Mouse (Mus musculus) CH12.LX (cell line): ENCODE data around the gene Lrmda. TPM values are rescaled to one million over a fixed set of nuclear protein-coding genes. Genes with fewer than 3 reads are reported as not detected.

Source experiments
- DNase-seq: peaks from one replicate; pipeline ENCODE4 v3.0.0-alpha.2; 2013; ENCODE audit errors: extremely low read depth
- H3K27ac ChIP-seq: 2 replicates; pipeline ENCODE4 v1.5.1; 2012; ENCODE audit warnings: low read depth, mild to moderate bottlenecking, control low read depth, moderate library complexity; ENCODE audit not compliant: insufficient read depth
- H3K27me3 ChIP-seq: replicated peaks from 2 replicates; pipeline ENCODE3; 2012; ENCODE audit warnings: inconsistent platforms
- H3K36me3 ChIP-seq, 2 experiments: replicated peaks in 1 of 2; 2 replicates each; pipeline versions ENCODE3 to v1.6.1; 2012; ENCODE audit warnings: inconsistent platforms in 1 of 2, low read length in 1 of 2, mild to moderate bottlenecking in 1 of 2, mixed read lengths in 1 of 2, moderate library complexity in 1 of 2; ENCODE audit not compliant: control insufficient read depth in 1 of 2, insufficient read depth in 1 of 2
- H3K4me1 ChIP-seq, 2 experiments: 2 replicates each; pipeline ENCODE4 v1.6.1; 2012; ENCODE audit warnings: inconsistent platforms in 1 of 2, moderate library complexity in 1 of 2; ENCODE audit not compliant: insufficient read depth in 2 of 2, control insufficient read depth in 1 of 2
- H3K4me2 ChIP-seq: 2 replicates; pipeline ENCODE4 v1.6.1; 2012; ENCODE audit warnings: low read depth, mild to moderate bottlenecking, control low read depth; ENCODE audit not compliant: poor library complexity, insufficient read depth, severe bottlenecking
- H3K4me3 ChIP-seq, 3 experiments: fragments of 150-350 bp in 1 of 3; sonication (generic) in 1 of 3; replicated peaks in 1 of 3; 2 replicates each; pipeline versions ENCODE3 to v1.5.1; 2011 to 2012; ENCODE audit warnings: low read depth in 2 of 3, low read length in 2 of 3, mild to moderate bottlenecking in 2 of 3, moderate library complexity in 2 of 3, control low read depth in 1 of 3, improper control_type of control experiment in 1 of 3, inconsistent platforms in 1 of 3, mixed read lengths in 1 of 3; ENCODE audit not compliant: poor library complexity in 1 of 3
- H3K79me2 ChIP-seq: replicated peaks from 2 replicates; pipeline ENCODE4 v1.6.1; 2012; ENCODE audit warnings: mild to moderate bottlenecking, moderate library complexity; ENCODE audit not compliant: control insufficient read depth, poor library complexity, insufficient read depth, severe bottlenecking; ENCODE audit errors: extremely low read depth
- H3K9ac ChIP-seq: 2 replicates; pipeline ENCODE4 v1.6.1; 2012; ENCODE audit warnings: low read depth, mild to moderate bottlenecking, control low read depth, moderate library complexity; ENCODE audit not compliant: insufficient read depth
- H3K9me3 ChIP-seq: replicated peaks from 2 replicates; pipeline ENCODE3; 2012; ENCODE audit warnings: low read length, inconsistent platforms, mixed read lengths
- CHD1 ChIP-seq: IDR thresholded peaks from 2 replicates; pipeline ENCODE4 v1.6.1; 2012; ENCODE audit warnings: low read depth, low read length, improper control_type of control experiment, inconsistent platforms
- CHD2 ChIP-seq: IDR thresholded peaks from 2 replicates; pipeline ENCODE4 v1.6.1; 2011; ENCODE audit warnings: low read length, improper control_type of control experiment
- CTCF ChIP-seq, 2 experiments: IDR thresholded peaks in 1 of 2; conservative IDR thresholded peaks in 1 of 2; 2 replicates each; pipeline ENCODE4 v1.5.1; 2011 to 2012; ENCODE audit warnings: low read depth in 2 of 2, low read length in 2 of 2, improper control_type of control experiment in 1 of 2, inconsistent platforms in 1 of 2, mild to moderate bottlenecking in 1 of 2, moderate library complexity in 1 of 2
- ETS1 ChIP-seq: conservative IDR thresholded peaks from 2 replicates; pipeline ENCODE4 v1.6.1; 2012; ENCODE audit warnings: low read depth, mild to moderate bottlenecking, inconsistent platforms, low read length, improper control_type of control experiment, moderate library complexity
- HCFC1 ChIP-seq: IDR thresholded peaks from 2 replicates; pipeline ENCODE4 v1.6.1; 2012; ENCODE audit warnings: low read depth, mild to moderate bottlenecking, inconsistent platforms, low read length, improper control_type of control experiment
- JUND ChIP-seq: conservative IDR thresholded peaks from 2 replicates; pipeline ENCODE4 v1.6.1; 2011; ENCODE audit warnings: low read depth, low read length, improper control_type of control experiment
- KAT2A ChIP-seq: IDR thresholded peaks from 2 replicates; pipeline ENCODE4 v1.6.1; 2012; ENCODE audit warnings: low read length, improper control_type of control experiment, inconsistent platforms; ENCODE audit not compliant: insufficient replicate concordance
- MAFK ChIP-seq: IDR thresholded peaks from 2 replicates; pipeline ENCODE4 v1.6.1; 2011; ENCODE audit warnings: low read length, improper control_type of control experiment; ENCODE audit not compliant: insufficient replicate concordance
- MAZ ChIP-seq: IDR thresholded peaks from 2 replicates; pipeline ENCODE4 v1.6.1; 2012; ENCODE audit warnings: low read depth, mild to moderate bottlenecking, inconsistent platforms, low read length, improper control_type of control experiment, moderate library complexity
- MEF2A ChIP-seq: IDR thresholded peaks from 2 replicates; pipeline ENCODE4 v1.6.1; 2014; ENCODE audit warnings: low read depth, mild to moderate bottlenecking, inconsistent platforms, low read length, improper control_type of control experiment, borderline replicate concordance
- MXI1 ChIP-seq: IDR thresholded peaks from 2 replicates; pipeline ENCODE4 v1.6.1; 2011; ENCODE audit warnings: mild to moderate bottlenecking, low read depth, low read length, improper control_type of control experiment
- MYC ChIP-seq: IDR thresholded peaks from 2 replicates; pipeline ENCODE4 v1.6.1; 2011; ENCODE audit warnings: low read depth, mild to moderate bottlenecking, improper control_type of control experiment, low read length
- NELFE ChIP-seq: IDR thresholded peaks from 2 replicates; pipeline ENCODE4 v1.6.1; 2011; ENCODE audit warnings: low read depth, low read length, improper control_type of control experiment
- NRF1 ChIP-seq: IDR thresholded peaks from 2 replicates; pipeline ENCODE4 v1.6.1; 2014; ENCODE audit warnings: low read depth, mild to moderate bottlenecking, inconsistent platforms, low read length, improper control_type of control experiment, moderate library complexity
- PAX5 ChIP-seq: IDR thresholded peaks from 2 replicates; pipeline ENCODE4 v1.6.1; 2012; ENCODE audit warnings: low read length, inconsistent platforms, mixed read lengths
- POLR2A ChIP-seq: IDR thresholded peaks from 2 replicates; pipeline ENCODE4 v1.6.1; 2011; ENCODE audit warnings: low read depth, mild to moderate bottlenecking, improper control_type of control experiment, low read length
- RAD21 ChIP-seq: IDR thresholded peaks from 2 replicates; pipeline ENCODE4 v1.6.1; 2011; ENCODE audit warnings: low read depth, mild to moderate bottlenecking, low read length, improper control_type of control experiment, moderate library complexity
- SIN3A ChIP-seq: IDR thresholded peaks from 2 replicates; pipeline ENCODE4 v1.6.1; 2012; ENCODE audit warnings: low read length, improper control_type of control experiment, inconsistent platforms
- SMC3 ChIP-seq: IDR thresholded peaks from 2 replicates; pipeline ENCODE4 v1.6.1; 2011; ENCODE audit warnings: low read depth, low read length, improper control_type of control experiment
- UBTF ChIP-seq: IDR thresholded peaks from 2 replicates; pipeline ENCODE4 v1.6.1; 2012; ENCODE audit warnings: low read depth, mild to moderate bottlenecking, inconsistent platforms, low read length, improper control_type of control experiment, moderate library complexity
- USF1 ChIP-seq: IDR thresholded peaks from 2 replicates; pipeline ENCODE4 v1.6.1; 2014; ENCODE audit warnings: low read depth, mild to moderate bottlenecking, inconsistent platforms, low read length, improper control_type of control experiment
- USF2 ChIP-seq: conservative IDR thresholded peaks from 2 replicates; pipeline ENCODE4 v1.6.1; 2011; ENCODE audit warnings: low read depth, low read length, improper control_type of control experiment
- ZC3H11A ChIP-seq: IDR thresholded peaks from 2 replicates; pipeline ENCODE4 v1.6.1; 2012; ENCODE audit warnings: low read depth, mild to moderate bottlenecking, inconsistent platforms, low read length, improper control_type of control experiment
- ZMIZ1 ChIP-seq: IDR thresholded peaks from 2 replicates; pipeline ENCODE4 v1.6.1; 2012; ENCODE audit warnings: low read depth, mild to moderate bottlenecking, inconsistent platforms, low read length, improper control_type of control experiment
- ZNF384 ChIP-seq: IDR thresholded peaks from 2 replicates; pipeline ENCODE4 v1.6.1; 2012; ENCODE audit warnings: low read depth, low read length, improper control_type of control experiment, inconsistent platforms
- dilution Hi-C: fragments of 300-500 bp; cut with MboI; formaldehyde crosslinking; loops from 2 replicates; pipeline ENCODE4 v1.14.3; 2020; ENCODE audit warnings: low sequenced_read_pairs; ENCODE audit not compliant: extremely low pct_unique_long_range_greater_than_20kb, extremely low pct_ligation_motif_present
- in situ Hi-C: fragments of 300-500 bp; cut with MboI; formaldehyde crosslinking; loops from 3 replicates; pipeline ENCODE4 v1.14.3; 2019; ENCODE audit warnings: low sequenced_read_pairs, low pct_ligation_motif_present, low pct_unique_long_range_greater_than_20kb, mixed read lengths
- polyA plus RNA-seq: library from polyadenylated mRNA; unstranded; fragments of >175 nt; gene quantifications from 2 replicates; pipeline ENCODE4 v1.2.1, GENCODE M21; 2012; ENCODE audit warnings: low read depth; ENCODE audit not compliant: insufficient read length
- total RNA-seq, 2 experiments: library from RNA; depleted of rRNA; stranded (reverse); fragments of 300-350 nt in 1 of 2; fragments of >200 nt in 1 of 2; gene quantifications; 2 replicates each; pipeline ENCODE4 v1.2.3; 2012 to 2014

Gene Lrmda
- total and polyA plus RNA-seq, 3 experiments = 0.89 to 3.7 (median 1.9) TPM

DNA sequence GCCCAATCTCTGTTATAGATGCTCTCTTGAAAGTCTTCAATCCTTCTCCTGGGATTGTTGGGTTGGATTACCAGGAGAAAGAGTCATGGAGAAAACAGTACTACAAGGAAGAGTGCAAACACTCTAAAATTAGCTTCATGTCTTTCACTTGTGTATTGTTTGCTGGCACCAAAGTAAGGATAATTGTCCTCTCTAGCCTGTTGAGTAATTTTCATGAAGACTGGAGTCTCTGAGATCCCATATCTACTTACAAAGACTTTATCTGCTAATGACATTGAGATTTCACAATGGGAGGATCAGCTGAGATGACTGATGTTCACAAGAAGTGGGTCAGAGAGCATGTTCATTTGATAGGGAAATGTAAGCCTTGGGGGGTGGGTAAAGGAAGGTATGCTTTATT lies 817.5 kb downstream of the Lrmda start:
- in situ Hi-C loops = no loop called here

DNA sequence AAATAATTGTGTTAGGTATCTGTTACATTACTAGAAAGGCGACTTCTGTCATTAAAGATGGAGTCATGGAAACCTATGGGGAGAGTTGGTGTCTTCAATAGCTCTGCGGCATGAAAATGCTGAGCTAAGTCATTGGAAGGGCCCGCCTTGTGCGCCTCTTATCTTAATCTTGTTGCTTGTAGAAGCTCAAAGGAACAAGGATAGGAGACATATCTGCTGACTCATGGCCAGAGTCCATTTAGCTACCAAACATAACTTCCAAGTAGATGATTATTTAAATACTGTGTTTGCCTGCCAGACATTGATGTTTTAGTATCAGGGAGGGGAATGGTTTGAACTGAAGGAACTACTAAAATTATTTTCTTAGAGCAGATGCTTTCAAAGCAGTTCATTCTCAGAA lies 821.6 kb downstream of the Lrmda start:
- TF ChIP-seq NRF1 (no peak), MAZ (no peak), MYC (no peak), MAFK (no peak), CHD2 (no peak), KAT2A (no peak), NELFE (no peak), UBTF (no peak), SIN3A (no peak), ZNF384 (no peak), MXI1 (no peak), ZC3H11A (no peak), POLR2A (no peak), ZMIZ1 (no peak), ETS1 (no peak), PAX5 (no peak), HCFC1 (no peak), RAD21 (no peak), CHD1 (no peak), USF1 (no peak)
- Histone ChIP-seq H3K36me3 (no peaks in the 10 kb centered on the region), H3K9me3 (no peaks in the 10 kb centered on the region), H3K4me2 (no peak overlapping the region), H3K4me1 (no peaks in the 10 kb centered on the region), H3K27me3 (no peaks in the 10 kb centered on the region), H3K79me2 (no peaks in the 10 kb centered on the region), H3K4me3 (no peak overlapping the region), H3K27ac (no peak overlapping the region), H3K9ac (no peak overlapping the region)
- in situ Hi-C loops = no loop called here
- dilution Hi-C loops = no loop called here
- no peak for DNase-seq

More for the DNA sequence above, 817.5 kb downstream of the Lrmda start:
- no peak for DNase-seq
- Histone ChIP-seq H3K4me1 (no peaks in the 10 kb centered on the region), H3K79me2 (no peaks in the 10 kb centered on the region), H3K9me3 (no peaks in the 10 kb centered on the region), H3K27me3 (no peaks in the 10 kb centered on the region), H3K27ac (no peak overlapping the region), H3K4me3 (no peak overlapping the region), H3K9ac (no peak overlapping the region), H3K4me2 (no peak overlapping the region), H3K36me3 (no peaks in the 10 kb centered on the region)
- dilution Hi-C loops = no loop called here
- TF ChIP-seq MEF2A (no peak), MAFK (no peak), USF2 (no peak), SMC3 (no peak), CTCF (conservative IDR thresholded peaks at IDR 0.05 in 1 of 2, IDR thresholded peaks at IDR 0.05 in 1 of 2; ENCODE audit: low read depth in 2 of 2, low read length in 2 of 2) (no peak), JUND (no peak), NRF1 (no peak), HCFC1 (no peak)
